Mouse (Mus musculus) spleen, adult 2 months (tissue): ENCODE results near the gene Sult1e1. TPM values are rescaled to one million over a fixed set of nuclear protein-coding genes. Genes with fewer than 3 reads are reported as not detected.

Experiments used
- DNase-seq, 2 experiments: peaks; one replicate each; pipeline versions ENCODE4 v3.0.0 to v3.0.0-alpha.2; 2012 to 2021; ENCODE audit warnings: low spot score in 2 of 2, low read depth in 1 of 2
- H3K27ac ChIP-seq: fragments of 200-500 bp; 2 replicates; pipeline ENCODE4 v1.5.1; 2012; ENCODE audit warnings: low read length, inconsistent platforms; ENCODE audit not compliant: insufficient read depth
- H3K27me3 ChIP-seq: fragments of 200-500 bp; 2 replicates; pipeline ENCODE4 v1.6.1; 2012; ENCODE audit warnings: mild to moderate bottlenecking, moderate library complexity, low read length, inconsistent platforms; ENCODE audit not compliant: control insufficient read depth, insufficient read depth
- H3K36me3 ChIP-seq: fragments of 200-500 bp; 2 replicates; pipeline ENCODE4 v1.6.1; 2012; ENCODE audit warnings: mild to moderate bottlenecking, low read length, inconsistent platforms; ENCODE audit not compliant: control insufficient read depth, insufficient read depth
- H3K4me1 ChIP-seq: fragments of 200-500 bp; 2 replicates; pipeline ENCODE4 v1.6.1; 2011; ENCODE audit warnings: inconsistent platforms; ENCODE audit not compliant: control insufficient read depth, insufficient read depth, insufficient read length
- H3K4me3 ChIP-seq: fragments of 200-500 bp; 2 replicates; pipeline ENCODE4 v1.5.1; 2011; ENCODE audit warnings: mild to moderate bottlenecking, inconsistent platforms; ENCODE audit not compliant: insufficient read depth, insufficient read length; ENCODE audit errors: extremely low read depth
- CTCF ChIP-seq: fragments of 200-500 bp; IDR thresholded peaks from 2 replicates; pipeline ENCODE4 v1.5.1; 2011; ENCODE audit warnings: mild to moderate bottlenecking, inconsistent platforms; ENCODE audit not compliant: insufficient read depth, insufficient read length, insufficient replicate concordance; ENCODE audit errors: extremely low read depth
- POLR2A ChIP-seq: fragments of 200-500 bp; IDR thresholded peaks from 2 replicates; pipeline ENCODE4 v1.6.1; 2011; ENCODE audit warnings: low read depth, low read length, inconsistent platforms
- WGBS: fragments of 180-500 bp; shearing (Covaris S2); methylation state at CpG from one replicate; pipeline ENCODE4 v1.1.7; 2018; 5-methylcytosine and 5-hydroxymethylcytosine counted together
- polyA plus RNA-seq: library from polyadenylated mRNA; depleted of rRNA; stranded (reverse); fragments of >200 nt; gene quantifications from 2 replicates; pipeline ENCODE4 v1.2.3, GENCODE M21; 2012

The Sult1e1 gene
- polyA plus RNA-seq, 1 experiment = not detected

DNA sequence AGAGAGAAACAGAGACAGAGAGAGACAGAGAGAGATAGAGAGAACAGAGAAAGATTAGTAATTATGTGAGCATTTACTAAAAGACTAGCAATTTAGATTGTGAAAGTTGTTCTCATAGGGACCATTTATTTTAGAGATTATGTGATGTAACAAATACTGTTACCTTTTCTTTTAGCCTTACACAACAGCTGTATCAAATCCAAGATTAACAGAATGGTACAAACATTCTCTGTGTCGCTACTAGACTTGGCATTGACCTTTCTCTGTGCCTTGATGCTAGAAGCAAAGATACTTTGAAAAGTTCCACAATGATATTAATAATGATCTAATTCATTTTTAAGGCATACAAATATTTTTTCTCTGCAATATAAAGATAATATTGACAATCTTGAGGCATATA lies 11.0 kb downstream of the Sult1e1 start:
- H3K27me3 ChIP-seq = no peaks in the 10 kb centered on the region
- no peak for TF ChIP-seq CTCF
- TF ChIP-seq POLR2A = no peak
- no peak overlapping the region for H3K27ac ChIP-seq
- no peak for DNase-seq
- 60% methylated on average over 1 of the region's 1 CpGs for WGBS
- no peaks in the 10 kb centered on the region for H3K36me3 ChIP-seq
- no peak overlapping the region for H3K4me3 ChIP-seq
- H3K4me1 ChIP-seq = no peaks in the 10 kb centered on the region

DNA sequence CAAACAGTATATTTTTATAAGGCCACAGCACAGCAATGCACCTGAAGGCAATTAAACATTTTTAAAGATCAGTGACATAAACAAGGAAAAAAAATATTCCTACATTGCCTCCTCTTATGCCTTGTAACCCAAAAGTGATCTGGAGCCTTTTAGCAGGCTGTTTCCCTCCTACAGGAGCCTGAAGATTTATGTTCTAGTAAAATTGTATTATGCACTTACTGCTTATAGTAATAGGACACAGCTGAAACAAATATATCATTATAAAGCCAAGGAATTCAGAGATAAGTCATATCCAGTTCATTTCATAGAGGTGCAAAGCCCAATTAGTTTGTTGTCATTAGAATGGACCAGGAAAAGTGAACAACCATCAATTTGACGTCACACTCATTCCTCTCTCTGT lies 17.2 kb downstream of the Sult1e1 start:
- Histone ChIP-seq H3K4me3 (no peak overlapping the region), H3K27me3 (no peaks in the 10 kb centered on the region), H3K27ac (no peak overlapping the region), H3K36me3 (no peaks in the 10 kb centered on the region), H3K4me1 (no peaks in the 10 kb centered on the region)
- WGBS = 84% methylated on average over 1 of the region's 1 CpGs
- DNase-seq = no peak
- TF ChIP-seq POLR2A = no peak
- no peak for TF ChIP-seq CTCF

DNA sequence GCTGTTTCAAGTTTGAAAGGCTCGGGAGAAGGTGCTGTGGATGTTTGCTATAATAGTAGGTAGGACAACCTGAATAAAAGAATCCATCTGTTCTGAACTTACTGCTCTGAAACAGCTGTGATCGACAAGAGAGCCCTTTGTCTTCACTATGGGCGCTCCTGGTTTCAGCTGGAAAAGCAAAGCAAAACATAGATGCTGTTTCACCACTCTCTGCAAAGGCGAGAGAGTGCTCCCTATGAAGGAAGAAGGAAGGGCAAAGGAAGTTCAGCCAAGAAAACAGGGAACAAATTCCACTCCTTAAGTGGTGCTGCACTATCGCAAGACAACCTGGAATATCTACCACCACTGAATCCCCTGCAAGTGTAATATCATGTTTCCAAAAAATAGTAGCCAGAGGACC lies 17.9 kb downstream of the Sult1e1 start:
- WGBS = 77% methylated on average over 5 of the region's 5 CpGs
- TF ChIP-seq POLR2A (no peak), CTCF (no peak)
- H3K27ac ChIP-seq = no peak overlapping the region
- no peak for DNase-seq
- no peaks in the 10 kb centered on the region for H3K27me3 ChIP-seq
- H3K4me1 ChIP-seq = no peaks in the 10 kb centered on the region
- no peak overlapping the region for H3K4me3 ChIP-seq
- H3K36me3 ChIP-seq = no peaks in the 10 kb centered on the region

DNA sequence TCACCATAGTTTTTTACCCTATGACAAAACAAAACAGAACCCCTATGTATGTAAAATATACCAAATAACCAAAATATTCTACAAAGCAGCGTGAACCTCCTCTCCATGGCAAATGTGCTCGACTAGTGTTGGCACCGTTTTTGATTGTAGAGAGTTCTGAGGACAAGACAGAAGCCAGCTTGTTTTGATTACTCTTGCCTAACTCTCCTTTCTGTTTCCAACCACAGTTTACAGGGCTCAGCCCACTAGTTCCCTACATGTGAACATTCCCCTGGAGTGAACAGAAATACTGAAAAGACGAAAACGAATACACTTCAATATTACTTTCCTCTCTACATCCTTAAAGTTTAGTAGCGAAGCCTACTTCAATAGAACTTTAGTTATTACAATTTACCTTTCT lies 18.6 kb downstream of the Sult1e1 start:
- H3K4me3 ChIP-seq = no peak overlapping the region
- no peaks in the 10 kb centered on the region for H3K4me1 ChIP-seq
- H3K27ac ChIP-seq = no peak overlapping the region
- no peaks in the 10 kb centered on the region for H3K27me3 ChIP-seq
- TF ChIP-seq POLR2A (no peak), CTCF (no peak)
- DNase-seq = no peak
- WGBS = 83% methylated on average over 6 of the region's 6 CpGs
- H3K36me3 ChIP-seq = no peaks in the 10 kb centered on the region

DNA sequence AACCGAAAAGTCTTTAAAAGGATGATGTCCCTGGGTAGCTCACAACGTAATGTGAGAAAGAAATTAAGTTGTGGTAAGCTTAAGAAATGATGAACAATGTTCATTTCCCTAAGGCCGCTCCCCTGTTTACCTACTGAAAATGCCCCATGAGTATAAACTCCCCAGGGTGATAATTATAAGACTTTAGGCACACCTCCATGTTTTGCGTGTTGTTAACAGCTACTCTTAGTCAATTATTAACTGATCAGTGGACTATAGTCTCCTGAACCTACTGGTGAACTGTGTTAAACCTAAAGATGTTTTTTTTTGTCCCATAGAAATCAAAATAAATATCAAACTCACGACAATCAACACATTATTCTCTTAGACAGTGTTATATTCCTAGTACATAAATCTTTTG lies 22.5 kb downstream of the Sult1e1 start, which contains the start of gene Sult1d1:
Gene Sult1d1, minus strand, starts transcription at position 183 of the 400 bp plus-strand sequence.
- no peak for TF ChIP-seq POLR2A
- no peak for TF ChIP-seq CTCF
- H3K4me3 ChIP-seq = no peak within 1 kb of the TSS
- no peaks in the 10 kb centered on the region for H3K27me3 ChIP-seq
- no peak within 1 kb of the TSS for H3K27ac ChIP-seq
- DNase-seq = no peak
- no peaks in the 10 kb centered on the region for H3K36me3 ChIP-seq
- no peaks in the 10 kb centered on the region for H3K4me1 ChIP-seq
- 84% methylated on average over 5 of the region's 5 CpGs for WGBS

DNA sequence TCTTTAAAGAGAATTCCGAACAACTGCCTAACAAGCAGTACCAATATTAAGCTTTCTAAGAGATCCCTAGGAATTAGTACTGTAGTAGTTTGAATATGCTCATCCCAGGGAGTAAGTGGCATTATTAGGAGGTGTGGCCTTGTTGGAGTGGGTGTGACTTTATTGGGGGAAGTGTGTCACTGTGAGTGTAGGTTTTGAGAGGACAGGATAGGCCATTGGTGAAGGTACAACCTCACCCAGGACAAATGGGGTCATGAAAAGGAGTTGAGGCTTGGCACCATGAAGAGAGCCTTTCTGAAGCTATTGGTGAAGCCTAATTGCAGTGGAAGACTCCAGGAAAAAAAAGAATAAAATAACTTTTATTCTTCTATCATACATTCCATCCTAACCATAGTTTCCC lies 24.1 kb downstream of the Sult1e1 start:
- TF ChIP-seq CTCF = no peak
- TF ChIP-seq POLR2A = no peak
- Histone ChIP-seq H3K36me3 (no peaks in the 10 kb centered on the region), H3K27me3 (no peaks in the 10 kb centered on the region), H3K4me1 (no peaks in the 10 kb centered on the region), H3K4me3 (no peak overlapping the region), H3K27ac (no peak overlapping the region)
- 95% methylated on average over 1 of the region's 1 CpGs for WGBS
- DNase-seq = no peak

DNA sequence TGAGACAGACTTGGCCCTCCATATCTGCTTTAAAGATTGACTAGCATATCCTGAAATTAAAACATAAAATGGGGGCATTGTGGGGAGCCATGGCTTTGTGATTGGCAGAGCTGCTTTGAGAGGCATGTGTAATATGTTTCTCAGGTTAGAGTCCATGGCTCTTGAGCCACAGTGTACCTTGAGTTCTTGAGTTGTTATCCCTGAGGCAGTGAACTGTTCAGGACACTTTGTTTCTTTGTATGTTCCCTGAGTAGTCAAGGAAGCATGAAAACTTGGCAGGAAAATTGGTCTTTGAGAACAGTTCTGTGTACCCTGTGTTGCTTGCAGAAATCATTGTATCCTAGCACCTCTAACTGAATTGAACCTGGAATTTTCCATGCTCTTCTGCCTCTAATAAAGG lies 28.4 kb downstream of the Sult1e1 start:
- no peak for TF ChIP-seq CTCF
- Histone ChIP-seq H3K27ac (no peak overlapping the region), H3K4me3 (no peak overlapping the region), H3K36me3 (no peaks in the 10 kb centered on the region), H3K4me1 (no peaks in the 10 kb centered on the region), H3K27me3 (no peaks in the 10 kb centered on the region)
- no peak for DNase-seq
